Mouse (Mus musculus): ENCODE data around the gene Pnpla3.

DNA sequence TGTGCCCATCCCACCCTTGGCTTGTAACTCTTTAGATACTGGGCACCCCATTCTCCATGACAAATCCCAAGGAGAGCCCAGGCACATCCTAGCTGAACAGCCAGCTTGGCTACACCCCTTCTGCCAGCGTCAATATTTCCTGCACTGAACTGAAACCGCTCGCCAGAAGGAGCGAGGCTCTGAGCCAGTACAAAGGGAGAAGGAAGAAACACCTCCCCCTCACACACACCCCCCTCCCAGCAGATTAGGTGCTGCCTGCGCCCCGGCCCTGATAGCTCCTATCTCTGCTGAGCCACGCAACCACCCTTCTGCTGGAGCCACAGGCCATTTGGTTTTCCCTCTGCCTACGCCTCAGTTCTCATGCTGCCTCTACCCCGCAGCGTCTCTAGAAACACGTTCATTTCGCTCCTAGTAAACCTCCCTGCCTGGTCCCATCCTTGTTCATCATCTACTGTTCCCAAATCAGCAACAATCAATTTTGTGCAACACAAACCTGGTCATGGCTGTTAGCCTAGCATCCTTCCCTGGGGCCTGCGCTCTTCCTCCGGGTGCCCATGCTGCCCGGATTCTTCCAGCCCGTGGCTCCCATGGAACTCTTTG is 63.6 kb downstream of the Pnpla3 start:
- TF ChIP-seq POLR2A (IDR thresholded peaks at IDR 0.05; ENCODE audit: control insufficient read depth, low read depth, low read length) (no peak; the same call in 1 of the 2 replicates), CTCF (IDR thresholded peaks at IDR 0.05; ENCODE audit: control insufficient read depth, insufficient read depth, insufficient replicate concordance, low read depth, low read length) (no peak)
